Mouse (Mus musculus) cerebellum, adult 2 months (tissue): ENCODE data around the gene Slc22a1.

Source experiments
- CTCF ChIP-seq: fragments of 200-500 bp; IDR thresholded peaks from 2 replicates; pipeline ENCODE4 v1.5.1; 2011; ENCODE audit warnings: low read depth, mild to moderate bottlenecking, control low read depth, low read length, moderate library complexity, borderline replicate concordance; ENCODE audit not compliant: insufficient read depth
- POLR2A ChIP-seq: fragments of 200-500 bp; IDR thresholded peaks from 2 replicates; pipeline ENCODE4 v1.6.1; 2011; ENCODE audit warnings: low read length, control low read depth, borderline replicate concordance; ENCODE audit not compliant: insufficient read depth

DNA sequence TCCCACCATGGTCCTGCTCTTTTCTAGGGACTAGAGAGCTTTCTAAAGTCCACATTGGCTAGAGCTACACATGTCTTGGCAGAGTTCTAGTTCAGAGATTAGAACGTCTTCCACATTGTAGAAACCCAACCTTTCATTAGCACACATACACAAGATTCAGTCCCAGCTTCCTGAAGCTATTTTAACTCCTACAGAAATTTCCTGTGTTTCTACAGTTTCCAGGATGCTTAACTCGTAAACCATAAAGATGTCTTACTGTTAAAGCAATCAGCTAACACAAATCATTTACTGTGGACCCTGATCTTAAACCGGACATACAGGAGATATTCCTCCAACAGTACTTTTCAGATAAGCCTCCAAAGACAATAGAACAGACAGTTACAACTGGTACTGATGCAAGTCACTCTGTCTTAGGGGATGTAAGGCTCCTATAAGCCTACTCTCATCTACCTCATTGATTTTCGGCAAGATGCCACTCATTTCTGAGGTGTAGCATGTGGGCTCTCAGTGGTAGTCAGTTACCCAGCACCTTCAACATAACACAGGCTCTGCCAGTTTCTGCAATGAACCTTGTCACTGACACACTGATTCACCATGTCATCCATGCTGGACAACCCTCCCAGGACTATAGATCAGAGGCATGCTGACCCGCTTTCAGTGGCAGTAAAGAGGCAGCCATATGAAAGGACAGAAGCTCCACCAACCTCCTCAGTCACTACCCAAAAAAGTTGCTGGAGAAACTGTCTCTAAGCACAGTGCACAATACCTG, 45.7 kb upstream of the Slc22a1 start:
- TF ChIP-seq CTCF (no peak), POLR2A (no peak)
